Mouse (Mus musculus) cerebellum, adult (tissue): ENCODE measurements around the gene Ankrd27.

Experiments
- ATAC-seq: cut with Nextera tagmentation; 2 replicates; pipeline ENCODE4 v1.9.2; 2017; ENCODE audit warnings: mild to moderate bottlenecking, moderate library complexity, mixed read lengths; ENCODE audit not compliant: insufficient number of reproducible peaks, low FRiP score, low TSS enrichment

The Ankrd27 gene

GRCm38 (mm10) chr7:35628496-35628895 lies 42.5 kb downstream of the Ankrd27 start:
- no peak for ATAC-seq

- ATAC-seq, result no peak
These were observed 50.2 kb downstream of the Ankrd27 start for GRCm38 (mm10) chr7:35636229-35636628.

GRCm38 (mm10) chr7:35636874-35637273 lies 50.8 kb downstream of the Ankrd27 start:
- no peak for ATAC-seq

- no peak for ATAC-seq
These were observed 54.0 kb downstream of the Ankrd27 start for GRCm38 (mm10) chr7:35640072-35640471.

- peak; percentile 10; the same call in 1 of the 2 replicates for ATAC-seq
These were observed 60.5 kb downstream of the Ankrd27 start for GRCm38 (mm10) chr7:35646317-35647081.

GRCm38 (mm10) chr7:35647101-35647698 lies 61.2 kb downstream of the Ankrd27 start, which contains the start of gene Pdcd5:
Gene Pdcd5 (minus strand): TSS chr7:35647521.
- peak; percentile 90 for ATAC-seq

GRCm38 (mm10) chr7:35648239-35649069 lies 62.4 kb downstream of the Ankrd27 start:
- ATAC-seq, result no peak

- no peak for ATAC-seq
These were observed 63.0 kb downstream of the Ankrd27 start for GRCm38 (mm10) chr7:35649071-35649470.

- no peak for ATAC-seq
These were observed 64.8 kb downstream of the Ankrd27 start for GRCm38 (mm10) chr7:35650716-35651410.

GRCm38 (mm10) chr7:35651583-35652270 lies 65.7 kb downstream of the Ankrd27 start:
- ATAC-seq, result no peak

- ATAC-seq, result no peak
These were observed 71.8 kb downstream of the Ankrd27 start for GRCm38 (mm10) chr7:35657829-35658228.

GRCm38 (mm10) chr7:35659173-35659572 lies 73.1 kb downstream of the Ankrd27 start:
- no peak for ATAC-seq

GRCm38 (mm10) chr7:35663790-35664376 lies 77.8 kb downstream of the Ankrd27 start:
- ATAC-seq, result no peak

GRCm38 (mm10) chr7:35668066-35669041 lies 82.3 kb downstream of the Ankrd27 start:
- 0 out of 2 replicates have a peak, but pooled peaks have one; percentile 31 for ATAC-seq

GRCm38 (mm10) chr7:35678976-35679375 lies 92.9 kb downstream of the Ankrd27 start:
- no peak for ATAC-seq

GRCm38 (mm10) chr7:35681559-35681958 lies 95.5 kb downstream of the Ankrd27 start:
- no peak for ATAC-seq

- no peak for ATAC-seq
These were observed 97.5 kb downstream of the Ankrd27 start for GRCm38 (mm10) chr7:35683409-35684122.

- no peak for ATAC-seq
These were observed 100.2 kb downstream of the Ankrd27 start for GRCm38 (mm10) chr7:35686216-35686615.
